In the genomic region with DNA sequence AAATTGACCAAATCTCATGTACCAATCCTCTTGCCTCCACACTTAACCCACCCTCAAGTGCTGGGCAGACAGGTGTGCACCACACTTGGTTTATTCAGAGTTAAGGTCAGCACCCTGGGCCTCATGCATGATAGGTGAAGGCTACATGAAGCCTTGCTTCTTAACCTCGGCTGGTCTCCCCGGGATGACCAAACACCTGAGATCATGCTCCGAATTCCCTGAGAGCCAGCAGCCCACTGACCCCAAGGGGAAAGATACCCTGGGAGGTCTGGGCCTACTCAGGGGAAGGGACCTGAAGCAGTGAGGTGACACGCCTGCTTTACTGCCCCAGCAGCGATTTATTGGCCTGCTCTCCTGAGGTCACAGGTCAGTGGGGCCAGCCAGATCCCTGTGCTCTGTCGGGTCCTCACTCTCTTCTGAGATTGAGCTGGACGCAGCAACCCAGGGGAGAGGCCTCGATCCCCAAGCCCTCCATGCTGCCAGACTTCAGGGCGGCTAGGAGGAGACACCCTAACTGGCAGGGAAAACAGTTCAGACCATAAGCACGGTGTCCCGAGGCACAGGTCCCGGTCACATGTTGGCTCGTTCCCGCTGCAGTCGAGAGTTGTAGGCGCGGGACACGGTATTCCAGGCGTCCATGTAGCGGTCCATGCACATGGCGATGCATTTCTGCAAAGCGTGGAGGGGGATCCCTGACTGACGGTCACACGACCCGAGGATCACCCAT, we compare ENCODE assay signal across 1 mouse cellular context.
A peak's percentile ranks its signal among the peaks of the same experiment; 100 is the strongest.
TF ChIP-seq lines count a peak whose summit lies in the region.

No protein-coding gene starts in this region.

TF ChIP-seq in MEL, 35 proteins besides CTCF, POLR2A, EP300 and RAD21:
- TF ChIP-seq NELFE (IDR thresholded peaks at IDR 0.05; ENCODE audit: low read depth, low read length), result no peak
- TF ChIP-seq MYC (IDR thresholded peaks at IDR 0.05; ENCODE audit: low read depth, low read length), result peak; percentile 44; the same call in 1 of the 2 replicates
- TF ChIP-seq USF1 (IDR thresholded peaks at IDR 0.05; ENCODE audit: low read depth, low read length), result no peak
- no peak for TF ChIP-seq TCF12 (IDR thresholded peaks at IDR 0.05; ENCODE audit: low read depth, low read length)
- TF ChIP-seq MAX (IDR thresholded peaks at IDR 0.05; ENCODE audit: low read length), result peak; percentile 59
